Comparison of ENCODE assay signal across 1 mouse cellular context in genomic region chr11:93955256-93956150, GRCm38 (mm10).
TF ChIP-seq lines count a peak whose summit lies in the region.

No protein-coding gene starts in this region.

TF ChIP-seq in CH12.LX, 34 proteins besides CTCF, POLR2A, EP300 and RAD21 (continued from another document):
- TF ChIP-seq ZMIZ1 (IDR thresholded peaks at IDR 0.05; ENCODE audit: low read depth, low read length) (peak; percentile 74), ELF1 (IDR thresholded peaks at IDR 0.05; ENCODE audit: low read depth, low read length) (peak; percentile 89), ETS1 (conservative IDR thresholded peaks at IDR 0.05; ENCODE audit: low read depth, low read length) (0 out of 2 replicates have a peak, but pooled peaks have one; percentile 7), NRF1 (IDR thresholded peaks at IDR 0.05; ENCODE audit: low read depth, low read length) (peak; percentile 57), MEF2A (IDR thresholded peaks at IDR 0.05; ENCODE audit: borderline replicate concordance, low read depth, low read length) (peak; percentile 22; the same call in 1 of the 2 replicates), ZC3H11A (IDR thresholded peaks at IDR 0.05; ENCODE audit: low read depth, low read length) (no peak), USF1 (IDR thresholded peaks at IDR 0.05; ENCODE audit: low read depth, low read length) (peak; percentile 81), MAX (IDR thresholded peaks at IDR 0.05; ENCODE audit: low read length) (peak; percentile 99), MYC (IDR thresholded peaks at IDR 0.05; ENCODE audit: low read depth, low read length) (peak; percentile 100), JUN (IDR thresholded peaks at IDR 0.05; ENCODE audit: insufficient read depth, low read depth, low read length) (no peak), POLR2AphosphoS2 (IDR thresholded peaks at IDR 0.05; ENCODE audit: low read depth, low read length) (peak; percentile 84; the same call in 1 of the 2 replicates), GABPA (IDR thresholded peaks at IDR 0.05; ENCODE audit: insufficient replicate concordance, low read depth, low read length) (no peak), MAFK (IDR thresholded peaks at IDR 0.05; ENCODE audit: insufficient replicate concordance, low read length) (0 out of 2 replicates have a peak, but pooled peaks have one; percentile 32), USF2 (conservative IDR thresholded peaks at IDR 0.05; ENCODE audit: low read depth, low read length) (peak; percentile 32; the same call in 1 of the 2 replicates), TBP (conservative IDR thresholded peaks at IDR 0.05; ENCODE audit: low read depth, low read length) (peak; percentile 57; the same call in 1 of the 2 replicates), MAZ (IDR thresholded peaks at IDR 0.05; ENCODE audit: low read depth, low read length) (no peak; the same call in 1 of the 2 replicates), BHLHE40 (IDR thresholded peaks at IDR 0.05; ENCODE audit: low read depth, low read length) (peak; percentile 36), PAX5 (IDR thresholded peaks at IDR 0.05; ENCODE audit: low read length) (no peak), UBTF (IDR thresholded peaks at IDR 0.05; ENCODE audit: low read depth, low read length) (peak; percentile 74; the same call in 1 of the 2 replicates), E2F4 (IDR thresholded peaks at IDR 0.05; ENCODE audit: insufficient replicate concordance, low read depth, low read length) (no peak), HCFC1 (IDR thresholded peaks at IDR 0.05; ENCODE audit: low read depth, low read length) (peak; percentile 51; the same call in 1 of the 2 replicates), CHD2 (IDR thresholded peaks at IDR 0.05; ENCODE audit: low read length) (peak; percentile 69)
